In the genomic region with DNA sequence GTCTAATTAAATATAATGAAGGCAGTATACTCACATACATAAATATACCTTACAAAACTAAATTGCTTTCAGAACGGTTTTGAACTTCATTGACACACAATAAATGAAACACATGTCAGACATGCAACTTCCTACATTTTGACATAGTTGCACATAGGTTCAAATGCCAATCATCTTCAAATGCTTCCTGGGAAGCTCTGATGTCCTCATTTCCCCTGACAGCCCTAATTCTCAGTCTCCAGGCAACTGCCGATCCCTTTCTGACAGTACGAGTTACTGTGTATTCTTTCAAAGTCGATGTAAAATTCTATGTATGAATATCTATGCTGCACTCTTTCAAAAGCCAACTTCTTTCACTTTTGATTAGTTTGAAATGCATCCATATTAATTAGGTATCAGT, we compare ENCODE assay signal across 19 mouse cellular contexts.
"Had no signal": no experiment of that assay in that cellular context is flagged by ENCODE, and none has a peak within 500 bp of the region (broad histone marks: within the 10 kb centered on the region; RNA-seq: fewer than 3 reads in every experiment).

No protein-coding gene starts in this region.

- H3K27ac ChIP-seq: midbrain, embryonic 10.5 days; midbrain, embryonic 12.5 days; neural tube, embryonic 13.5 days; neural tube, embryonic 15.5 days had no signal

- H3K9ac ChIP-seq: lung, embryonic 14.5 days; midbrain, embryonic 12.5 days; neural tube, embryonic 13.5 days; neural tube, embryonic 15.5 days had no signal

- H3K27me3 ChIP-seq: midbrain, embryonic 12.5 days; neural tube, embryonic 13.5 days; neural tube, embryonic 15.5 days had no signal

- H3K9me3 ChIP-seq: midbrain, embryonic 10.5 days; midbrain, embryonic 12.5 days; neural tube, embryonic 13.5 days; neural tube, embryonic 15.5 days had no signal

- H3K36me3 ChIP-seq: midbrain, embryonic 10.5 days; midbrain, embryonic 12.5 days; neural tube, embryonic 13.5 days; neural tube, embryonic 15.5 days had no signal

- H3K4me1 ChIP-seq: midbrain, embryonic 10.5 days; midbrain, embryonic 12.5 days; neural tube, embryonic 13.5 days; neural tube, embryonic 15.5 days had no signal

- H3K4me2 ChIP-seq: lung, embryonic 14.5 days; midbrain, embryonic 12.5 days; neural tube, embryonic 13.5 days; neural tube, embryonic 15.5 days had no signal

- ATAC-seq: midbrain, embryonic 16.5 days had no signal

- H3K4me3 ChIP-seq: midbrain, embryonic 10.5 days; midbrain, embryonic 12.5 days; myocyte; neural tube, embryonic 13.5 days; neural tube, embryonic 15.5 days had no signal

- DNase-seq: lung, adult 18-20 months; lung, embryonic 14.5 days; lung, postnatal 10 days; lung, postnatal 4 days; midbrain, embryonic 14.5 days; retina, postnatal 1 day; right cerebral cortex, adult 18-20 months; right cerebral cortex, postnatal 25 days; right cerebral cortex, postnatal 4 days; spleen, adult 18-20 months; thymus, adult 2 months; thymus, postnatal 25 days; thymus, postnatal 4 days had no signal
